Mouse (Mus musculus): ENCODE measurements at regions not wholly inside any gene's neighbourhood (a gene's known extent, or its start where the extent isn't known, plus 50 kb on each side); places are given as distances from the start of the nearest gene placed in this dataset.

GRCm38 (mm10) chr13:103460499-103460898, 126.2 kb upstream of the Mast4 start:
- no peak for DNase-seq

GRCm38 (mm10) chr13:103459486-103460147, 125.3 kb upstream of the Mast4 start:
- DNase-seq, result no peak

GRCm38 (mm10) chr13:103452837-103453236, 118.5 kb upstream of the Mast4 start:
- DNase-seq, result no peak

GRCm38 (mm10) chr13:103430589-103430988, 96.3 kb upstream of the Mast4 start:
- peak; percentile 47 for DNase-seq

GRCm38 (mm10) chr13:103424011-103424410, 89.7 kb upstream of the Mast4 start:
- DNase-seq, result no peak

GRCm38 (mm10) chr13:103423417-103423816, 89.1 kb upstream of the Mast4 start:
- no peak for DNase-seq

- no peak for DNase-seq
These were observed 88.7 kb upstream of the Mast4 start for GRCm38 (mm10) chr13:103422997-103423396.

- no peak for DNase-seq
These were observed 84.8 kb upstream of the Mast4 start for GRCm38 (mm10) chr13:103419146-103419545.

- DNase-seq, result no peak
These were observed 83.0 kb upstream of the Mast4 start for GRCm38 (mm10) chr13:103417256-103417655.

GRCm38 (mm10) chr13:103415335-103415734, 81.0 kb upstream of the Mast4 start:
- no peak for DNase-seq

GRCm38 (mm10) chr13:103412566-103412965, 78.3 kb upstream of the Mast4 start:
- no peak for DNase-seq

- no peak for DNase-seq
These were observed 75.0 kb upstream of the Mast4 start for GRCm38 (mm10) chr13:103409286-103409685.

- no peak for DNase-seq
These were observed 62.3 kb upstream of the Mast4 start for GRCm38 (mm10) chr13:103396526-103397020.

- no peak for DNase-seq
These were observed 61.8 kb upstream of the Mast4 start for GRCm38 (mm10) chr13:103396099-103396498.

GRCm38 (mm10) chr13:103392581-103392980, 58.3 kb upstream of the Mast4 start:
- DNase-seq, result no peak

- no peak for DNase-seq
These were observed 57.1 kb upstream of the Mast4 start for GRCm38 (mm10) chr13:103391396-103391795.

GRCm38 (mm10) chr13:103390991-103391390, 56.7 kb upstream of the Mast4 start:
- DNase-seq, result no peak

- no peak for DNase-seq
These were observed 52.7 kb upstream of the Mast4 start for GRCm38 (mm10) chr13:103386948-103387347.

All from cerebellum, adult 9-11 months (tissue).